Mouse (Mus musculus): ENCODE data around the gene Rhot2. TPM values are rescaled to one million over a fixed set of nuclear protein-coding genes. Genes with fewer than 3 reads are reported as not detected.

Rhot2 gene
- polyA plus RNA-seq, 1 experiment = 48.3 TPM

GRCm38 (mm10) chr17:25840519-25840918 is 4.1 kb downstream of the Rhot2 start:
- TF ChIP-seq MAX (IDR thresholded peaks at IDR 0.05; ENCODE audit: low read depth) (no peak), REST (IDR thresholded peaks at IDR 0.05; ENCODE audit: insufficient read depth, insufficient read length) (no peak), TCF3 (IDR thresholded peaks at IDR 0.05; ENCODE audit: insufficient read length, low read depth) (no peak), MYOD1 (IDR thresholded peaks at IDR 0.05; ENCODE audit: control insufficient read depth in 1 of 3, insufficient read length in 2 of 3, low read depth in 2 of 3) (no peak), E2F4 (IDR thresholded peaks at IDR 0.05; ENCODE audit: insufficient read depth) (no peak), TCF12 (IDR thresholded peaks at IDR 0.05; ENCODE audit: insufficient read depth, poor library complexity, severe bottlenecking) (no peak), POLR2A (IDR thresholded peaks at IDR 0.05; ENCODE audit: insufficient read length, low read depth) (no peak), MYOG (IDR thresholded peaks at IDR 0.05; ENCODE audit: control insufficient read depth in 1 of 3, insufficient read depth in 1 of 3, insufficient read length in 2 of 3, low read depth in 2 of 3) (no peak), CEBPB (IDR thresholded peaks at IDR 0.05; ENCODE audit: insufficient read depth, poor library complexity, severe bottlenecking) (no peak), USF1 (IDR thresholded peaks at IDR 0.05; ENCODE audit: low read depth) (no peak), SRF (IDR thresholded peaks at IDR 0.05; ENCODE audit: control insufficient read depth, insufficient read length, low read depth) (no peak)
- peaks cover 13% of the 10 kb centered on the region for H3K36me3 ChIP-seq (ENCODE audit: control insufficient read depth, insufficient read depth)
- no peaks in the 10 kb centered on the region for H3K27me3 ChIP-seq (ENCODE audit: control insufficient read depth, insufficient read depth, insufficient read length)
- H3K4me3 ChIP-seq = no peak overlapping the region
- H3K79me2 ChIP-seq (ENCODE audit: control insufficient read depth, insufficient read depth) = peaks cover 12% of the 10 kb centered on the region
- no peak overlapping the region for H3ac ChIP-seq (ENCODE audit: control insufficient read depth, insufficient read length)
- H3K4me2 ChIP-seq (ENCODE audit: low read depth) = no peak overlapping the region

GRCm38 (mm10) chr17:25839455-25840235 is 5.0 kb downstream of the Rhot2 start:
- Histone ChIP-seq H3K79me2 (ENCODE audit: control insufficient read depth, insufficient read depth) (peaks cover 14% of the 10 kb centered on the region), H3K4me2 (ENCODE audit: low read depth) (no peak overlapping the region), H3K4me3 (no peak overlapping the region), H3ac (ENCODE audit: control insufficient read depth, insufficient read length) (no peak overlapping the region), H3K36me3 (ENCODE audit: control insufficient read depth, insufficient read depth) (peaks cover 13% of the 10 kb centered on the region), H3K27me3 (ENCODE audit: control insufficient read depth, insufficient read depth, insufficient read length) (no peaks in the 10 kb centered on the region)
- TF ChIP-seq USF1 (IDR thresholded peaks at IDR 0.05; ENCODE audit: low read depth) = no peak
- no peak for TF ChIP-seq REST (IDR thresholded peaks at IDR 0.05; ENCODE audit: insufficient read depth, insufficient read length)
- no peak for TF ChIP-seq MYOG (IDR thresholded peaks at IDR 0.05; ENCODE audit: control insufficient read depth in 1 of 3, insufficient read depth in 1 of 3, insufficient read length in 2 of 3, low read depth in 2 of 3)
- no peak for TF ChIP-seq TCF3 (IDR thresholded peaks at IDR 0.05; ENCODE audit: insufficient read length, low read depth)
- TF ChIP-seq POLR2A (IDR thresholded peaks at IDR 0.05; ENCODE audit: insufficient read length, low read depth) = no peak
- no peak for TF ChIP-seq MYOD1 (IDR thresholded peaks at IDR 0.05; ENCODE audit: control insufficient read depth in 1 of 3, insufficient read length in 2 of 3, low read depth in 2 of 3)
- no peak for TF ChIP-seq E2F4 (IDR thresholded peaks at IDR 0.05; ENCODE audit: insufficient read depth)
- TF ChIP-seq CEBPB (IDR thresholded peaks at IDR 0.05; ENCODE audit: insufficient read depth, poor library complexity, severe bottlenecking) = no peak
- TF ChIP-seq TCF12 (IDR thresholded peaks at IDR 0.05; ENCODE audit: insufficient read depth, poor library complexity, severe bottlenecking) = no peak
- TF ChIP-seq MAX (IDR thresholded peaks at IDR 0.05; ENCODE audit: low read depth) = no peak
- TF ChIP-seq POLR2AphosphoS2 (IDR thresholded peaks at IDR 0.05; ENCODE audit: insufficient read length, low read depth) = no peak
- no peak for TF ChIP-seq SRF (IDR thresholded peaks at IDR 0.05; ENCODE audit: control insufficient read depth, insufficient read length, low read depth)

- TF ChIP-seq TCF12 (IDR thresholded peaks at IDR 0.05; ENCODE audit: insufficient read depth, poor library complexity, severe bottlenecking) = no peak
- no peak for TF ChIP-seq MYOD1 (IDR thresholded peaks at IDR 0.05; ENCODE audit: control insufficient read depth in 1 of 3, insufficient read length in 2 of 3, low read depth in 2 of 3)
- no peak for TF ChIP-seq SRF (IDR thresholded peaks at IDR 0.05; ENCODE audit: control insufficient read depth, insufficient read length, low read depth)
- TF ChIP-seq USF1 (IDR thresholded peaks at IDR 0.05; ENCODE audit: low read depth) = no peak
- no peak for TF ChIP-seq TCF3 (IDR thresholded peaks at IDR 0.05; ENCODE audit: insufficient read length, low read depth)
- TF ChIP-seq REST (IDR thresholded peaks at IDR 0.05; ENCODE audit: insufficient read depth, insufficient read length) = no peak
- TF ChIP-seq MYOG (IDR thresholded peaks at IDR 0.05; ENCODE audit: control insufficient read depth in 1 of 3, insufficient read depth in 1 of 3, insufficient read length in 2 of 3, low read depth in 2 of 3) = no peak
- TF ChIP-seq POLR2A (IDR thresholded peaks at IDR 0.05; ENCODE audit: insufficient read length, low read depth) = no peak
- TF ChIP-seq POLR2AphosphoS2 (IDR thresholded peaks at IDR 0.05; ENCODE audit: insufficient read length, low read depth) = no peak
- TF ChIP-seq MAX (IDR thresholded peaks at IDR 0.05; ENCODE audit: low read depth) = no peak
- H3K79me2 ChIP-seq (ENCODE audit: control insufficient read depth, insufficient read depth) = peaks cover 20% of the 10 kb centered on the region
- no peaks in the 10 kb centered on the region for H3K27me3 ChIP-seq (ENCODE audit: control insufficient read depth, insufficient read depth, insufficient read length)
- no peak overlapping the region for H3ac ChIP-seq (ENCODE audit: control insufficient read depth, insufficient read length)
- no peak overlapping the region for H3K4me2 ChIP-seq (ENCODE audit: low read depth)
- no peak overlapping the region for H3K4me3 ChIP-seq
- H3K36me3 ChIP-seq (ENCODE audit: control insufficient read depth, insufficient read depth) = peaks cover 13% of the 10 kb centered on the region
Measured at GRCm38 (mm10) chr17:25838904-25839303, 5.7 kb downstream of the Rhot2 start.

GRCm38 (mm10) chr17:25837533-25837932 is 7.1 kb downstream of the Rhot2 start:
- Histone ChIP-seq H3ac (ENCODE audit: control insufficient read depth, insufficient read length) (no peak overlapping the region), H3K79me2 (ENCODE audit: control insufficient read depth, insufficient read depth) (peaks cover 14% of the 10 kb centered on the region), H3K4me2 (ENCODE audit: low read depth) (no peak overlapping the region), H3K27me3 (ENCODE audit: control insufficient read depth, insufficient read depth, insufficient read length) (no peaks in the 10 kb centered on the region), H3K4me3 (no peak overlapping the region), H3K36me3 (ENCODE audit: control insufficient read depth, insufficient read depth) (peaks cover 13% of the 10 kb centered on the region)
- no peak for TF ChIP-seq SRF (IDR thresholded peaks at IDR 0.05; ENCODE audit: control insufficient read depth, insufficient read length, low read depth)
- TF ChIP-seq POLR2AphosphoS2 (IDR thresholded peaks at IDR 0.05; ENCODE audit: insufficient read length, low read depth) = peak; percentile 34

GRCm38 (mm10) chr17:25837076-25837410 is 7.6 kb downstream of the Rhot2 start, which contains the start of gene Rhbdl1:
TSS of gene Rhbdl1 (minus strand) at chr17:25837295.
- Histone ChIP-seq H3K4me2 (ENCODE audit: low read depth) (no peak within 1 kb of the TSS), H3K4me3 (no peak within 1 kb of the TSS), H3K36me3 (ENCODE audit: control insufficient read depth, insufficient read depth) (peaks cover 13% of the 10 kb centered on the region), H3K27me3 (ENCODE audit: control insufficient read depth, insufficient read depth, insufficient read length) (no peaks in the 10 kb centered on the region), H3ac (ENCODE audit: control insufficient read depth, insufficient read length) (no peak within 1 kb of the TSS), H3K79me2 (ENCODE audit: control insufficient read depth, insufficient read depth) (peaks cover 17% of the 10 kb centered on the region)
- TF ChIP-seq USF1 (IDR thresholded peaks at IDR 0.05; ENCODE audit: low read depth) = no peak
- TF ChIP-seq REST (IDR thresholded peaks at IDR 0.05; ENCODE audit: insufficient read depth, insufficient read length) = no peak
- peak; percentile 88 for TF ChIP-seq POLR2AphosphoS2 (IDR thresholded peaks at IDR 0.05; ENCODE audit: insufficient read length, low read depth)
